Mouse (Mus musculus) intestine, embryonic 16.5 days (tissue): ENCODE data around the gene Uso1. TPM values are rescaled to one million over a fixed set of nuclear protein-coding genes. Genes with fewer than 3 reads are reported as not detected.

Experiments used
- ATAC-seq: fragments of 200-750 bp; cut with Nextera tagmentation; 2 replicates; pipeline ENCODE4 v1.8.0; 2017; ENCODE audit warnings: moderate TSS enrichment, moderate library complexity
- H3K27ac ChIP-seq: fragments of 300-500 bp; sonication (generic); 2 replicates; pipeline ENCODE4 v1.5.1; 2014; ENCODE audit warnings: mild to moderate bottlenecking, low read length
- H3K27me3 ChIP-seq: fragments of 300-500 bp; sonication (generic); replicated peaks from 2 replicates; pipeline ENCODE4 v1.6.1; 2014; ENCODE audit warnings: low read length, control low read depth, mixed read lengths; ENCODE audit not compliant: control insufficient read depth, insufficient read depth
- H3K36me3 ChIP-seq: fragments of 300-500 bp; sonication (generic); 2 replicates; pipeline ENCODE4 v1.6.1; 2014; ENCODE audit warnings: low read length, control low read depth; ENCODE audit not compliant: control insufficient read depth, insufficient read depth
- H3K4me1 ChIP-seq: fragments of 300-500 bp; sonication (generic); 2 replicates; pipeline ENCODE4 v1.6.1; 2014; ENCODE audit warnings: low read length, control low read depth, mixed read lengths; ENCODE audit not compliant: control insufficient read depth, insufficient read depth
- H3K4me2 ChIP-seq: fragments of 300-500 bp; sonication (generic); 2 replicates; pipeline ENCODE4 v1.6.1; 2014; ENCODE audit warnings: low read depth, low read length, control low read depth
- H3K4me3 ChIP-seq: fragments of 300-500 bp; sonication (generic); 2 replicates; pipeline ENCODE4 v1.5.1; 2014; ENCODE audit warnings: mild to moderate bottlenecking, low read length
- H3K9ac ChIP-seq: fragments of 300-500 bp; sonication (generic); 2 replicates; pipeline ENCODE4 v1.6.1; 2014; ENCODE audit warnings: low read depth, low read length
- H3K9me3 ChIP-seq: fragments of 300-500 bp; sonication (generic); 2 replicates; pipeline ENCODE4 v1.6.1; 2016; ENCODE audit warnings: low read length, control low read depth; ENCODE audit not compliant: control insufficient read depth
- WGBS: fragments of 180-500 bp; shearing (Covaris S2); extraction: QIAGEN DNeasy Blood & Tissue Kit; methylation state at CpG from one replicate; pipeline ENCODE4 v1.1.7; 2014; 5-methylcytosine and 5-hydroxymethylcytosine counted together
- polyA plus RNA-seq: library from polyadenylated mRNA; unstranded; fragments of >200 nt; fragmentation: Nextera tagmentation; extraction: Ambion mirVana; gene quantifications from 2 replicates; pipeline ENCODE4 v1.2.1, GENCODE M21; 2015

Gene Uso1
- 43.5 and 46.7 TPM in 2 replicates for polyA plus RNA-seq

DNA sequence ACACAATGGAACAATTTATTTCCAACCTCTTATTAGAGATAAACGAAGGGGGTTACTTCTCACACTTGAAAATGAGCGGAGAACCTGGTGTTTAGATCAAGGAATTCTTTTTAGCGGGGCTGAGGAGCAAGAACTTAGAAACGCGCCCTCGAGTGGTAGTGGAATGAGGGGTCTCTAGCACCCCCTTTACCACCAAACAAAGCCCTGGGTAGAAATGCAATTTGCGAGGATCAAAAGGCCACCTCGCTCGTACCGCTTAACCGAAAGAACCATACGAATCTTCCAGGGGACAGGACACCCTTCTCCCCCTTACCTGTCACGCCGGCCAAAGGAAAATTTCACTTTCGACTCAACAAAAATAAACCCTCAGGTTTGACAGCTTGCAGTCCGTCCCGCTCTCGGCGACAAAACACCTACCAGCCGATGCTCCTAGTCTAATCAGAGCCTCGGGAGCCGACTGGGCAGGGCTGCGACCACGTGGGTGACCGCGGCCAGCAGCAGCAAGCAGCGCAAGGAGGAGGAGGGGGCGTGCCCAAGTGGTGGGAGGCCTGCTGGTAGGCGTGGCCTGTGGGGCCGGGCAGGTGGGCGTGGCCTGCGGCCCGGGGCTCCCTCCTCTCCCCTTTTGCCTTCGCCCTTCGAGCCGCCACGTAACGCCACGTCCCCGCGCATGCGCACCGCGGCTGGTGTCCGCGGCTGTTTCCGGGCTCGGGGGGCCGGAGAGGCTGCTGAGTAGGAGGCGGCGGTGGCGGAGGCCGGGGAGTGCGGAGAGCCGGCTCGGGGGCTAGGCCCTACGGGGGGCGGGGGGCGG, at the start of gene Uso1:
Gene Uso1 (plus strand): TSS at position 700 of the 808 bp plus-strand sequence.
- Histone ChIP-seq H3K4me2 (peak within 1 kb of the TSS; percentile 69), H3K4me3 (peak within 1 kb of the TSS; percentile 92), H3K36me3 (no peaks in the 10 kb centered on the region), H3K27ac (peak within 1 kb of the TSS; percentile 80), H3K27me3 (no peaks in the 10 kb centered on the region), H3K4me1 (peaks cover 8% of the 10 kb centered on the region; the same call in 1 of the 2 replicates), H3K9ac (peak within 1 kb of the TSS; percentile 91), H3K9me3 (no peaks in the 10 kb centered on the region)
- WGBS = under 1% methylated on average over 57 of the region's 59 CpGs
- ATAC-seq = peak; percentile 97

DNA sequence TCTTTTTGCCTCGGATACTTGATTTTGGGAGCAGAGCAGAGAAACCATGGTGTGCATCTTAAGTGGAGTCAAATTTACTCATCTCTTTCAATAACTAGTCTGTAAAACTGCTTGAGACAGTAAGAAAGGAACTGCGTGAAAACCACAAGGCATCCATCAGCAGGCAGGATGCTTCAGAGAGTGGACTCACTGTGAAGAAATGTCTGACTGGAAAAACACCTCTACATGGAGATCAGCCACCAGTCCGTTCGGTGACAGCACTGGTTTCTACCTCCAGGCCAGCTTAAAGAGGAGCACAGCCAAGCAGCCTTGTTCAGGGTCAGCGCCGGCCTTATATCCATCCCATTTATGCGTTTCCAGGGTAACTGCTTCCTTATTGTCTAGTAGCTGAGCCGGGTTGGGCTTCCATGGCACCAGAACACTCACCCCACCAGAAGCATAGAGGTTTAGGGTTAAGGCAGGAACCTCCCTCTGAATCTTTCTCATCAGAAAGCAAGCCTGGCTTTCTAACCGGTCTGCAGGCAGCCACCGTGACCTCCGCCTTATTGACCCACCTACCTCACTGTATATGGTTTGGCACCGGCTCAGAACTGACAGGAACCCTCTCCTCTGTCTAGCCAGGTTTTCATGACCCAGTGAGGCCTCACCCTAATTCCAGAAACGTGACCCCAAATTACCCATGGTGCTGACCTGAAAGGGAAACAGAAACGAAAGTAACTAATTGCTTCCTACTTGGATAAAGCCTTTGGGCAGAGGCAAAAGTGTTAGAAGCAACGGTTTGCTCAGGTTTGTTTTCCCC, 44.3 kb upstream of the Uso1 start:
- no peaks in the 10 kb centered on the region for H3K27me3 ChIP-seq
- H3K27ac ChIP-seq = no peak overlapping the region
- H3K9ac ChIP-seq = 0 out of 2 replicates have a peak overlapping the region, but pooled peaks have one; percentile 5
- WGBS = 63% methylated on average over 15 of the region's 15 CpGs
- H3K4me3 ChIP-seq = peak overlapping the region; percentile 9; the same call in 1 of the 2 replicates
- H3K9me3 ChIP-seq = no peaks in the 10 kb centered on the region
- H3K4me1 ChIP-seq = no peaks in the 10 kb centered on the region; the same call in 1 of the 2 replicates
- ATAC-seq = no peak
- no peaks in the 10 kb centered on the region for H3K36me3 ChIP-seq
- H3K4me2 ChIP-seq = peak overlapping the region; percentile 27; the same call in 1 of the 2 replicates

DNA sequence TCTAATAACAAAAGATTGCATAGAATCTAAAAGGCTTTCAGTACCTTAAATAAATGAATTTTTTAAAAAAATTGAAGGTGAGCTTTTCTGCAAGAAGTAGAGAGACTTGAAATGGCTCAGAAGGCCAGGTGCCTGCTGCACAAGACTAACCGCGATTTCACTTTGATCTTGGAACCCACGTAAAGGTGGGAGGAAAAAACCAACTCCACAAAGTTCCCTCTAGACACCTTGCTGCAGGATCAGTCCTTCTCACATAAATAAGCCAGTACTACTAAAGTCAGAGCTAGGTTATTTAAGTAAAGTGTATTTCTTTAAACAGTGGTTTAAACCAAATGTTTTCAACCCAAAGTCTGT, 43.7 kb upstream of the Uso1 start:
- no peak overlapping the region for H3K4me3 ChIP-seq
- no peaks in the 10 kb centered on the region for H3K9me3 ChIP-seq
- H3K36me3 ChIP-seq = no peaks in the 10 kb centered on the region
- no peak overlapping the region for H3K4me2 ChIP-seq
- no peak overlapping the region for H3K9ac ChIP-seq
- no peak overlapping the region for H3K27ac ChIP-seq
- ATAC-seq = no peak
- H3K27me3 ChIP-seq = no peaks in the 10 kb centered on the region
- 76% methylated on average over 3 of the region's 3 CpGs for WGBS
- H3K4me1 ChIP-seq = no peaks in the 10 kb centered on the region; the same call in 1 of the 2 replicates

DNA sequence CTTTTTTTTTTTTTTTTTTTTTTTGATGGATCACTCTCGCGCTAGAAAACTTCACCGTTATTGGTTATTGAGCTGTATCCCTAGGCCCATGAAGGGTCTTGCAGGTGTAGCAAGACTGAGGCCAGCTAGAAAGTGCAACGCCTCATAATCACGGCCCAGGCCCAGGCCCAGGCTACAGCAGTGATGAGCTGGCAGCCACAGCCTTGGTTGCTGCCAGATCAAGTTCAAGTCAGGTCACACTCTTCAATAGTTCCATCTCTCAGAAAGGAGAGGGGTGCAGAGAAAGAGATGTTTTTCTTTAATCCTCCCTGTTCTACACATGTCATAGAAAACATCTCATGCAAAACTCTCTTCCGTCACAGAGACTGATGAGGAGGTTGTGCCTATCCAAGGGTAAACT, 41.0 kb upstream of the Uso1 start:
- Histone ChIP-seq H3K36me3 (no peaks in the 10 kb centered on the region), H3K9ac (no peak overlapping the region), H3K27me3 (no peaks in the 10 kb centered on the region), H3K4me2 (no peak overlapping the region), H3K4me3 (no peak overlapping the region), H3K4me1 (no peaks in the 10 kb centered on the region; the same call in 1 of the 2 replicates), H3K9me3 (no peaks in the 10 kb centered on the region), H3K27ac (no peak overlapping the region)
- 92% methylated on average over 6 of the region's 6 CpGs for WGBS
- ATAC-seq = no peak

DNA sequence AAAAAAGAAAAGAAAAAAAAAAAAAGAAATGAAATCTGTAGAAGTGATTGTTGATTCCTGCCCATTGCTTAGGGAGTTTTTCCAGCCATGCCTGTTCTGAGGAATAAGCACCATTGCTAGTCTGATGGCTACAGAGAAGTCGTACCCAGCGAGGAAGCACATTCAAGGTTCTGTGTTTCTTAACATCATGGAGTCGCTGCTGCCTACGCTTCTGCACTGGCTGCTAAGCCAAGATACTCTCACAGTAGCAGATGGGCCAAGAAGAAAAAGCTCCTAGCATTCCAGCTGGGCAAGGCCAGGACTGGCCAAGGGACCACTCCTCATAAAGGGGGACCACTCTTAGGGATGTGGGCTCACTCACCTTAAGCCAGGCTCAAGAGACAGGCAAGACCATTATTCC, 40.0 kb upstream of the Uso1 start:
- ATAC-seq = 0 out of 2 replicates have a peak, but pooled peaks have one; percentile 5
- H3K9ac ChIP-seq = no peak overlapping the region
- H3K4me3 ChIP-seq = no peak overlapping the region
- H3K27me3 ChIP-seq = no peaks in the 10 kb centered on the region
- H3K9me3 ChIP-seq = no peaks in the 10 kb centered on the region
- H3K27ac ChIP-seq = no peak overlapping the region
- no peaks in the 10 kb centered on the region for H3K36me3 ChIP-seq
- 93% methylated on average over 4 of the region's 4 CpGs for WGBS
- H3K4me2 ChIP-seq = no peak overlapping the region
- no peaks in the 10 kb centered on the region; the same call in 1 of the 2 replicates for H3K4me1 ChIP-seq

DNA sequence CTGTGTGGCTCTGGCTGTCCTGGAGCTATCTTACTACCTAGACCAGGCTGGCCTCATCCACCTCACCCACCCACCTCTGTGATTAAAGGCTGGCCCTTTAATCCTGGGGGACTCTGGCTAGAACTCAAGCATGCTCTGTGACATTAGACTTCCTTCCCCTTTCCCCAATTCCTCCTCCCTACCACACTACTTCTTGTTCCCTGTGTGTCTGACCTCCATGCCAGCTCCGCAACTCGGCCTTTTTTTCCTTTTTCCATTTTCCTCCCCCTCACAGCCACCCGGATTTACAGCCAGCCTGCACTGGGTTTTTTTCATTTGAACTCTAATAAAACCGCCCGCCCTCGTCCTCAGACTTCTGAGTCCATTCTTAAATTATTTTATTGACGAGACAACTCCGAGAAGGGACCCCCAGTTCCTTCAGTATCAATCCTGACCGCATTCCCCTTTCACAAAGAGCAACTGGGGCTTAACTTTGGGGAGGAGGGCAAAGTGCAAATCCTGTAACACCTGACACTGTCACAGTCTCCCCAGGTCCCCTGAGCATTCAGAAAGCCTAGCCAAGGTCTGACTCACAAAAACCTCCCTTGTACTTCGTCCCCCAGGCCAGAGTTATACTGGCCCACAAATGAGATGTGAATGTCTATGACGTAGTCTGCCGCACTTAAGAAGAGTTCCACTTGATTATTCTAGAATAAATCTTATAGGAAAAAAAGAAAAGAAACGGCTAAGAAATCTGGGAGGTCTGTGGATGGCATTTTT, 39.2 kb upstream of the Uso1 start:
- no peak overlapping the region for H3K4me3 ChIP-seq
- 47% methylated on average over 13 of the region's 13 CpGs for WGBS
- no peaks in the 10 kb centered on the region for H3K9me3 ChIP-seq
- no peaks in the 10 kb centered on the region for H3K36me3 ChIP-seq
- peak overlapping the region; percentile 15; the same call in 1 of the 2 replicates for H3K4me2 ChIP-seq
- no peak overlapping the region for H3K9ac ChIP-seq
- peaks cover 2% of the 10 kb centered on the region; the same call in 1 of the 2 replicates for H3K4me1 ChIP-seq
- no peaks in the 10 kb centered on the region for H3K27me3 ChIP-seq
- peak overlapping the region; percentile 35; the same call in 1 of the 2 replicates for H3K27ac ChIP-seq
- peak; percentile 92 for ATAC-seq

DNA sequence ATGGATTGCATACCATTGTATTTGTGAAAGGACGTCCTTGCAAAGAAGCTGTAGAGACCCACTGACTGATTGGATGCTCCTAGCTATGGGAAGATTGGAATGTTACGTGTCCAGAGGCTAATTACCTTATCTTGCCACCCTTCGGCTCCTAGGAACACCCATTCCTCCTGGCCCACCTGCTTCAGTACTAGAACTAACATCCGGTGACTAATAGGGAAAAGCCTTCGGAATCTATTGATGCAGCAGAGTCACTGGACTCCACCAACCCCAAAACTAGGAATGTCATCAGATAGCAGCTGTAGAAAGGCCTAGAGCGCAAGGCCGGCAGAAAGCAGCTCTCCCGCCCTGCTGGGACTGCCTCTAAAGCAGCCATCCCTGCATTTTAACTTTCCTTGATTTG, 36.1 kb upstream of the Uso1 start:
- Histone ChIP-seq H3K27ac (no peak overlapping the region), H3K9me3 (no peaks in the 10 kb centered on the region), H3K36me3 (no peaks in the 10 kb centered on the region), H3K9ac (no peak overlapping the region), H3K27me3 (no peaks in the 10 kb centered on the region), H3K4me1 (0 out of 2 replicates have a peak, but pooled peaks cover 2% of the 10 kb centered on the region), H3K4me2 (no peak overlapping the region), H3K4me3 (no peak overlapping the region)
- no peak for ATAC-seq
- 86% methylated on average over 8 of the region's 8 CpGs for WGBS

DNA sequence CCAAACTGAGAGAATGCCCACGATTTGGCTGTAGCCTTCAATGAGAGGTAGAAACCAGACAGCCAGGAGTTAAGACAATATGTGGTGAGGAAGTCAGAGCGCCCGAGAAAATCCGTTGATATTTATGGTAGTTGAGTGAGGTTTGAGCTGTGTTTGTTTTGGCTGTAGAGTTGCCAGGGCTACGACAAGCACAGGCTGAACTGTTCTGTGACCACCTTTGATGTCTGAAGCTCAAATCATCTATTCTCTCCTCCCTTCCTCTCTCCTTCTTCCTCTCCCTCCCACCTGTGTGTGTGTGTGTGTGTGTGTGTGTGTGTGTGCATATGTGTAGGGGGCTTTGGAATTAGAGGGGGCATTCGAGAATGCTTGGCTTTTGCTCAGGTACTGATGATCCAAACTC, 34.7 kb upstream of the Uso1 start:
- Histone ChIP-seq H3K27me3 (no peaks in the 10 kb centered on the region), H3K9ac (no peak overlapping the region)
- ATAC-seq = no peak

More for the DNA sequence above, 34.7 kb upstream of the Uso1 start:
- Histone ChIP-seq H3K4me1 (0 out of 2 replicates have a peak, but pooled peaks cover 2% of the 10 kb centered on the region), H3K27ac (no peak overlapping the region), H3K9me3 (no peaks in the 10 kb centered on the region), H3K36me3 (no peaks in the 10 kb centered on the region), H3K4me2 (no peak overlapping the region), H3K4me3 (no peak overlapping the region)
- WGBS = 26% methylated on average over 6 of the region's 6 CpGs
